In genomic region chr7:100960462-100960861, GRCm38 (mm10) we compare ENCODE assay signal across 21 mouse cellular contexts. TPM values are rescaled to one million over a fixed set of nuclear protein-coding genes. Genes with fewer than 3 reads are reported as not detected.
"Had no signal": no experiment of that assay in that cellular context is flagged by ENCODE, and none has a peak within 500 bp of the region (broad histone marks: within the 10 kb centered on the region; RNA-seq: fewer than 3 reads in every experiment).

No protein-coding gene starts in this region.

- DNase-seq: gastrocnemius, postnatal 25 days; heart, postnatal 4 days; kidney, adult 18-20 months; kidney, adult 8-10 months; kidney, postnatal 10 days; kidney, postnatal 25 days; kidney, postnatal 4 days; liver; liver, embryonic 13.5 days had no signal

- H3K36me3 ChIP-seq: heart, embryonic 10.5 days; heart, embryonic 12.5 days; hindbrain, embryonic 10.5 days; hindbrain, embryonic 12.5 days; limb, embryonic 10.5 days; limb, embryonic 12.5 days; liver, embryonic 13.5 days; liver, embryonic 15.5 days had no signal

- H3K4me1 ChIP-seq: heart, embryonic 12.5 days; hindbrain, embryonic 12.5 days; liver, embryonic 15.5 days had no signal

- H3K4me3 ChIP-seq: heart, embryonic 10.5 days; heart, embryonic 12.5 days; hindbrain, embryonic 10.5 days; hindbrain, embryonic 12.5 days; layer of hippocampus, adult 2 months; left cerebral cortex, adult 2 months; limb, embryonic 10.5 days; limb, embryonic 12.5 days; liver, embryonic 13.5 days; liver, embryonic 15.5 days had no signal

- H3K27ac ChIP-seq: heart, embryonic 10.5 days; hindbrain, embryonic 10.5 days; hindbrain, embryonic 12.5 days; hindbrain, embryonic 14.5 days; layer of hippocampus, adult 2 months; left cerebral cortex, adult 2 months; limb, embryonic 10.5 days; limb, embryonic 12.5 days; liver, embryonic 13.5 days; liver, embryonic 15.5 days had no signal

RNA-seq across cellular contexts. Expression of gene P2ry6, which starts 14.0 kb away (rescaled TPM):
- total RNA-seq: granulocyte monocyte progenitor cell, adult 5-6 weeks had no signal

RNA-seq across cellular contexts. Expression of gene Arhgef17, which starts 28.6 kb away (rescaled TPM):
- total RNA-seq: granulocyte monocyte progenitor cell, adult 5-6 weeks had no signal
- polyA plus RNA-seq: inflammation-experienced regulatory T-cells, adult 6 months had no signal

RNA-seq across cellular contexts. Expression of gene P2ry2, which starts 52.2 kb away (rescaled TPM):
- polyA plus RNA-seq: inflammation-experienced regulatory T-cells, adult 6 months had no signal
